ENCODE assay signal across 7 mouse cellular contexts in the genomic region with DNA sequence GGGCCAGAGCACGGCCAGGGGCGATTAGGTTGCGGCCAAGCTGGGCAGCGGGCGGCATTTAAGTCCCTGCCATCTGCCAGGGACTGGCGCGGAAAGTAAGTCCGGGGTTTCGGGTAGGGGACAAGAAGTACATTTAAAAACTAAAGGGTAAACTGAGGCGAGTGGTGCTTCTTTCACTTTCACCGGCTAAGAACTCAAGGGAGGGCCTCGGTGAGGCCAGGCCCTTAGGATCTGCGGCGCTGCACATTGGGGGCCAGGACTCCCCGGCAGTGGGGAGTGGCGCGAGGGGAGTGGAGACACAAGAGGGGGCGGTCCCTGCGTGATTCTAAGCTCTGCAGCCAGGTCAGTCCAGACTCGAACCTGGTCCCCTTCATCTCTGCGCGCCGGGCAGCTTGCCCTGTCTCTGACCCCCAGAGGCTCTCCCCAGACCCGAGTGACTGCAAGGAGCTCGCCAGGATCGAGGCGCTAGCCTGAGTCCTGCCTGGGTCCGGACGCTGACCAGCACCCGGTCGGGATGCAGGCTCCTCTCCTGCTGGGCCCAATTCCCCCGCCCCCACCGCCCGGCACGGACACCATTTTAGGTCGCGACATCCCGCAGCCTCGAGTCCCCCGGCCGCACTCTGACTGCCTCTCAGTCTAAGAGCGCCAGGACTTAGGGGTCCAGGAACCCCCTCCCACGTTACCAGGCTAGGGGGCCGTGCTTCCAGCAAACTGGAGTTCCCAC. TPM values are rescaled to one million over a fixed set of nuclear protein-coding genes. Genes with fewer than 3 reads are reported as not detected.
DNase-seq lines count a peak whose midpoint lies in the region; ATAC-seq and TF ChIP-seq lines count a peak whose summit lies in the region.

No protein-coding gene starts in this region.

- H3K27me3 ChIP-seq in ES-Bruce4 (ENCODE audit: control insufficient read depth, insufficient read depth, low read length, poor library complexity, severe bottlenecking): no peaks in the 10 kb centered on the region
- H3K27me3 ChIP-seq in embryonic facial prominence, embryonic 10.5 days (replicated peaks; ENCODE audit: low read depth, poor library complexity, severe bottlenecking): no peaks in the 10 kb centered on the region
- no peaks in the 10 kb centered on the region for H3K27me3 ChIP-seq in heart, embryonic 13.5 days (replicated peaks)

- H3K9me3 ChIP-seq in ES-Bruce4 (replicated peaks; ENCODE audit: control insufficient read depth, insufficient read depth, low read length, poor library complexity, severe bottlenecking): no peaks in the 10 kb centered on the region
- H3K9me3 ChIP-seq in embryonic facial prominence, embryonic 10.5 days: no peaks in the 10 kb centered on the region
- H3K9me3 ChIP-seq in heart, embryonic 13.5 days: no peaks in the 10 kb centered on the region

- under 1% methylated on average over 44 of the region's 44 CpGs for WGBS in embryonic facial prominence, embryonic 10.5 days
- WGBS in heart, embryonic 13.5 days: 2% methylated on average over 43 of the region's 44 CpGs

- peak overlapping the region; percentile 70 for H3K9ac ChIP-seq in ES-Bruce4 (ENCODE audit: low read depth, poor library complexity, severe bottlenecking)
- H3K9ac ChIP-seq in heart, embryonic 13.5 days: peak overlapping the region; percentile 92

- no peak overlapping the region for H3K27ac ChIP-seq in ES-Bruce4 (ENCODE audit: insufficient read depth, low read length)
- H3K27ac ChIP-seq in embryonic facial prominence, embryonic 10.5 days (replicated peaks): peak overlapping the region; percentile 91
- peak overlapping the region; percentile 96 for H3K27ac ChIP-seq in heart, embryonic 13.5 days (replicated peaks)

- DNase-seq in adrenal gland, adult (ENCODE audit: inconsistent age in 2 of 2, low spot score in 1 of 2): peak; percentile 81 to 90
- DNase-seq in embryonic facial prominence, embryonic 10.5 days (ENCODE audit: low spot score): no peak
- DNase-seq in kidney, postnatal 10 days: peak; percentile 78
- DNase-seq in lung, postnatal 14 days: peak; percentile 46
- DNase-seq in spleen, adult 12 weeks (ENCODE audit: low spot score): peak; percentile 59

- H3K36me3 ChIP-seq in ES-Bruce4 (ENCODE audit: control insufficient read depth, insufficient read depth, low read length, poor library complexity, severe bottlenecking): peaks cover 22% of the 10 kb centered on the region
- peaks cover 38% of the 10 kb centered on the region for H3K36me3 ChIP-seq in embryonic facial prominence, embryonic 10.5 days (replicated peaks)
- peaks cover 29% of the 10 kb centered on the region for H3K36me3 ChIP-seq in heart, embryonic 13.5 days

- TF ChIP-seq POLR2A in ES-Bruce4 (IDR thresholded peaks at IDR 0.05; ENCODE audit: insufficient read depth, low read length): no peak

- H3K4me3 ChIP-seq in ES-Bruce4 (ENCODE audit: low read depth, low read length): peak overlapping the region; percentile 91
- peak overlapping the region; percentile 88 for H3K4me3 ChIP-seq in embryonic facial prominence, embryonic 10.5 days
- H3K4me3 ChIP-seq in heart, embryonic 13.5 days: peak overlapping the region; percentile 82

- TF ChIP-seq EP300 in ES-Bruce4 (IDR thresholded peaks at IDR 0.05; ENCODE audit: insufficient read depth, low read depth, low read length): no peak

- peak; percentile 2; the same call in 1 of the 2 replicates for ATAC-seq in heart, embryonic 13.5 days (ENCODE audit: extremely low read depth, insufficient number of reproducible peaks, low FRiP score, low TSS enrichment)

- H3K4me2 ChIP-seq in heart, embryonic 13.5 days: peak overlapping the region; percentile 87

- no peaks in the 10 kb centered on the region for H3K4me1 ChIP-seq in ES-Bruce4 (ENCODE audit: control insufficient read depth, insufficient read depth, low read length)
- peaks cover 30% of the 10 kb centered on the region for H3K4me1 ChIP-seq in embryonic facial prominence, embryonic 10.5 days
- H3K4me1 ChIP-seq in heart, embryonic 13.5 days: peaks cover 25% of the 10 kb centered on the region

- TF ChIP-seq CTCF in ES-Bruce4 (IDR thresholded peaks at IDR 0.05; ENCODE audit: low read depth, low read length): no peak

RNA-seq across cellular contexts. Expression of a gene that starts 0.7 kb away (rescaled TPM):
- polyA plus RNA-seq in ES-Bruce4 (2011; ENCODE audit: insufficient read depth, insufficient read length, low read depth, missing spikeins): 37.7 and 56.5 TPM in 2 replicates
- polyA plus RNA-seq in embryonic facial prominence, embryonic 10.5 days (2016; fragmentation: Nextera tagmentation; extraction: Ambion mirVana): 34.9 and 36.9 TPM in 2 replicates
- polyA plus RNA-seq in heart, embryonic 13.5 days (2015; fragmentation: Nextera tagmentation; extraction: Ambion mirVana): 14.3 and 17.4 TPM in 2 replicates

RNA-seq across cellular contexts. Expression of a gene that starts 27.8 kb away (rescaled TPM):
- 286 and 316 TPM in 2 replicates for polyA plus RNA-seq in ES-Bruce4 (2011; ENCODE audit: insufficient read depth, insufficient read length, low read depth, missing spikeins)
- polyA plus RNA-seq in embryonic facial prominence, embryonic 10.5 days (2016; fragmentation: Nextera tagmentation; extraction: Ambion mirVana): 349 and 357 TPM in 2 replicates
- polyA plus RNA-seq in heart, embryonic 13.5 days (2015; fragmentation: Nextera tagmentation; extraction: Ambion mirVana): 198 and 214 TPM in 2 replicates

RNA-seq across cellular contexts. Expression of a gene that starts 40.1 kb away (rescaled TPM):
- polyA plus RNA-seq in ES-Bruce4 (2011; ENCODE audit: insufficient read depth, insufficient read length, low read depth, missing spikeins): 11.3 and 12.8 TPM in 2 replicates
- 23.8 and 24.4 TPM in 2 replicates for polyA plus RNA-seq in embryonic facial prominence, embryonic 10.5 days (2016; fragmentation: Nextera tagmentation; extraction: Ambion mirVana)
- 14.0 and 17.6 TPM in 2 replicates for polyA plus RNA-seq in heart, embryonic 13.5 days (2015; fragmentation: Nextera tagmentation; extraction: Ambion mirVana)
